Mouse (Mus musculus): Measurements from ENCODE around the gene Muc1. TPM values are rescaled to one million over a fixed set of nuclear protein-coding genes. Genes with fewer than 3 reads are reported as not detected.

Gene Muc1
- polyA plus RNA-seq, 1 experiment from 2014 or later = 1.3 TPM

- Histone ChIP-seq H3K4me1 (peaks cover 10% of the 10 kb centered on the region), H3K27me3 (replicated peaks) (no peaks in the 10 kb centered on the region), H3K36me3 (replicated peaks) (no peaks in the 10 kb centered on the region), H3K9ac (peak overlapping the region; percentile 40), H3K9me3 (no peaks in the 10 kb centered on the region), H3K27ac (peak overlapping the region; percentile 69), H3K4me3 (peak overlapping the region; percentile 37), H3K4me2 (peak overlapping the region; percentile 55)
- peak; percentile 93 for ATAC-seq (replicated peaks)
- WGBS = 5% methylated on average over 33 of the region's 33 CpGs
Measured at GRCm38 (mm10) chr3:89195979-89196877, 32.6 kb upstream of the Muc1 start.

- peaks cover 16% of the 10 kb centered on the region for H3K4me1 ChIP-seq
- no peaks in the 10 kb centered on the region for H3K36me3 ChIP-seq (replicated peaks)
- H3K9me3 ChIP-seq = no peaks in the 10 kb centered on the region
- H3K27ac ChIP-seq = no peak overlapping the region
- 82% methylated on average over 3 of the region's 3 CpGs for WGBS
- H3K9ac ChIP-seq = no peak overlapping the region
- no peak overlapping the region for H3K4me3 ChIP-seq
- ATAC-seq (replicated peaks) = no peak
- H3K4me2 ChIP-seq = no peak overlapping the region
- H3K27me3 ChIP-seq (replicated peaks) = no peaks in the 10 kb centered on the region
Measured at GRCm38 (mm10) chr3:89199839-89200238, 29.0 kb upstream of the Muc1 start.

GRCm38 (mm10) chr3:89202253-89203141 is 26.4 kb upstream of the Muc1 start, which contains the start of gene Gba:
Gba (plus strand) TSS chr3:89202928.
- Histone ChIP-seq H3K9ac (peak within 1 kb of the TSS; percentile 43), H3K4me3 (peak within 1 kb of the TSS; percentile 50), H3K4me1 (peaks cover 5% of the 10 kb centered on the region), H3K27me3 (replicated peaks) (no peaks in the 10 kb centered on the region), H3K9me3 (no peaks in the 10 kb centered on the region), H3K27ac (peak within 1 kb of the TSS; percentile 65), H3K36me3 (replicated peaks) (peaks cover 22% of the 10 kb centered on the region), H3K4me2 (peak within 1 kb of the TSS; percentile 73)
- ATAC-seq (replicated peaks) = peak; percentile 89
- 25% methylated on average over 13 of the region's 13 CpGs for WGBS

- 40% methylated on average over 5 of the region's 5 CpGs for WGBS
- Histone ChIP-seq H3K9me3 (no peaks in the 10 kb centered on the region), H3K4me2 (peak overlapping the region; percentile 73), H3K36me3 (replicated peaks) (peaks cover 29% of the 10 kb centered on the region), H3K27me3 (replicated peaks) (no peaks in the 10 kb centered on the region), H3K4me3 (peak overlapping the region; percentile 50), H3K4me1 (peaks cover 5% of the 10 kb centered on the region), H3K9ac (peak overlapping the region; percentile 43), H3K27ac (peak overlapping the region; percentile 54)
- peak; percentile 48 for ATAC-seq (replicated peaks)
Measured at GRCm38 (mm10) chr3:89203142-89203514, 25.7 kb upstream of the Muc1 start.

DNA sequence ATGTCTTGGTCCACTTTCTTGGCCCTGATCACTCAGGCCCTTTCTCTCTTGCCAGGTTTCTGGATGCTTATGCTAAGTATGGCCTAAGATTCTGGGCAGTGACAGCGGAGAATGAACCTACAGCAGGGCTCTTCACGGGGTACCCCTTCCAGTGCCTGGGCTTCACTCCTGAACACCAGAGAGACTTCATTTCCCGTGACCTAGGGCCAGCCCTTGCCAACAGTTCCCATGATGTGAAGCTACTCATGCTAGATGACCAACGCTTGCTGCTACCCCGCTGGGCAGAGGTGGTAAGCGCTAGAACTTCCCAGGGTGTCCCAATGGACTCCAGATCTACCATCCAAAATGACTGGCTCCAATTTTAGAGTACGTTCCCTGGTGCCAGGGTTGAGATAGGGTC is 22.8 kb upstream of the Muc1 start:
- peaks cover 46% of the 10 kb centered on the region for H3K36me3 ChIP-seq (replicated peaks)
- ATAC-seq (replicated peaks) = no peak
- no peak overlapping the region for H3K4me2 ChIP-seq
- no peak overlapping the region for H3K27ac ChIP-seq
- no peaks in the 10 kb centered on the region for H3K27me3 ChIP-seq (replicated peaks)
- WGBS = 91% methylated on average over 7 of the region's 7 CpGs
- no peaks in the 10 kb centered on the region for H3K9me3 ChIP-seq
- H3K9ac ChIP-seq = no peak overlapping the region
- peaks cover 5% of the 10 kb centered on the region for H3K4me1 ChIP-seq
- no peak overlapping the region for H3K4me3 ChIP-seq

DNA sequence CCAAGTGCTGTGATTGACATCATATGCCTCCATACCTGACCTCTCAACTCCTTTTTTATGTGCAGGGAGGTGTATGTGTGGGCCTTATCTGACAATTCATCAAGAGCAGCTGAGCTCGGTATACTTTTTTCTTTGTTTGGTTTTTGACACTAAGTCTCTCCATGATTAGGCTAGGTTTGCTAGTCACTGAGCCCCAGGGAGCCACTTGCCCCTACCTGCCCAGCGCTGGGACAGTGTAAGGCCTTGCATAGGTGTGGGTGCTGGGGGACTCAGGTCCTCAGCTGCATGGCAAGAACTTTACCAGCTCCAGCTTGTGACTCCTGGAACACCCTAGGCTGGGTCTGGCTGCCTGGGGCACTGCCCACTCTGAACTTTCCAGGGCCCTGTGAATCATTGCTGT is 22.2 kb upstream of the Muc1 start:
- 93% methylated on average over 2 of the region's 2 CpGs for WGBS
- Histone ChIP-seq H3K4me2 (no peak overlapping the region), H3K27me3 (replicated peaks) (no peaks in the 10 kb centered on the region), H3K4me1 (peaks cover 5% of the 10 kb centered on the region), H3K9ac (no peak overlapping the region), H3K4me3 (no peak overlapping the region), H3K27ac (no peak overlapping the region), H3K9me3 (no peaks in the 10 kb centered on the region), H3K36me3 (replicated peaks) (peaks cover 46% of the 10 kb centered on the region)
- no peak for ATAC-seq (replicated peaks)

DNA sequence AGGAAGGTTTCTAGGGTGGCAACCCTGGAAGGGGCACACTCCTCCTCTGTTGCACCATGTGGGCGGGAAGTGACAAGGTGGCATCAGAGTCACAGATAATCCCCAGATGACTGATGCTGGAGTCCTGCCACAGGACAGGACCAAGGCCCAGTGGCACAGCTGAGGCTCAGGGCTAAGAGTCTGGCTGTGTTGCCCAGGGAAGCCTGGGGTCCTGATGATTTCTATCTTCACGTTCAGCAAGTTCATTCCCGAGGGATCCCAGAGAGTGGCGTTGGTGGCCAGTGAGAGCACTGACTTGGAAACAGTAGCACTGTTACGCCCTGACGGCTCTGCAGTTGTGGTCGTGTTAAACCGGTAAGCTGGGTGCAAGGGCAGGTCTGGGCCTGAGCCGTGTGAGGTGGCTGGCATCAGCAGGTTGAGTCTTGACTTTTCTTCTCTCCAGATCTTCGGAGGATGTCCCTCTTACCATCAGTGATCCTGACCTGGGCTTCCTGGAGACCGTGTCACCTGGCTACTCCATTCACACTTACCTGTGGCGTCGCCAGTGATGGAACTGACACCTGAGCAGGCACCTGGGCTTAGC is 20.7 kb upstream of the Muc1 start:
- Histone ChIP-seq H3K9me3 (no peaks in the 10 kb centered on the region), H3K4me3 (no peak overlapping the region), H3K4me2 (no peak overlapping the region), H3K27ac (no peak overlapping the region), H3K4me1 (peaks cover 12% of the 10 kb centered on the region), H3K9ac (no peak overlapping the region), H3K27me3 (replicated peaks) (no peaks in the 10 kb centered on the region), H3K36me3 (replicated peaks) (peaks cover 46% of the 10 kb centered on the region)
- ATAC-seq (replicated peaks) = no peak
- WGBS = 93% methylated on average over 13 of the region's 13 CpGs

DNA sequence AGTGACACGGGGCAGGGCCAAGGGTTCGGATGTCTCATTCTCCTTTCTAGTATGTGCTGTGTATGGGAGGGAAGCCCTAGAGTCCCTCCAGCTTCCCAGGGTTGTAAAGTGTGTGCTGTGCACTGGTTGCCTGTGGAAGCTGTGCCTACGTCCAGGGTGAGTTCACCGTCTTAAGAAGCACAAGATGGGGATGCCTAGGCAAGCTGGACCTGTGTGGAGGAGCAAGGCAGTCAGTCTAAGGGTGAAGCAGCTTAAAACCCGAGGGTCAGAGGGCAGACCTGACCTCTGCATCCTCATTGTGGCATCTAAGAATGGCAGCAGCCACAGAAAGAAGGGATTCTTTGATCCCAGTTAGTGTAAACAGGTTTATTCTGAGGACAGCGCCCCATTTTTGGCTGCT is 20.1 kb upstream of the Muc1 start:
- H3K4me3 ChIP-seq = no peak overlapping the region
- 88% methylated on average over 6 of the region's 6 CpGs for WGBS
- peaks cover 10% of the 10 kb centered on the region for H3K4me1 ChIP-seq
- no peaks in the 10 kb centered on the region for H3K27me3 ChIP-seq (replicated peaks)
- H3K36me3 ChIP-seq (replicated peaks) = peaks cover 46% of the 10 kb centered on the region
- no peak overlapping the region for H3K9ac ChIP-seq
- H3K4me2 ChIP-seq = no peak overlapping the region
- no peaks in the 10 kb centered on the region for H3K9me3 ChIP-seq
- ATAC-seq (replicated peaks) = no peak
- H3K27ac ChIP-seq = no peak overlapping the region

DNA sequence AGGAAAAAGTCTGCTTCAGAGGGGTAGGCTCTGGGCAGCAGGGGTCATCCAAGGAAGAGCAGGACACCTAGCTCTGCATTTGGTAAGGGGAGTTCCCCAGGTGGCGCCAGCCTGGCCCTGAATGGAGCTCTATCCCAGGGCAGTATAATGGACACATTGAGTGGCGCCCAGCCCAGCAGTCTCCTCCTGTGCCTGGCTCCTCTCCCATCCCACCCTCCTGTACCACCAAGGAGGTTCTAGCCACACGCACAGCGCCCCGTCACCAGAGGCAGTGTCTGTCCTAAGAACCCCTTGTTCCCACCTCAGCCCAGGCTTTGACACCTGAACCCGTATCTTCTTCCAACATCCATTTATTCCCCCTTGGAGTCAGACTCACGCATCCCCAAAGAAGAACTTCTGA is 19.1 kb upstream of the Muc1 start:
- WGBS = 96% methylated on average over 7 of the region's 7 CpGs
- H3K9me3 ChIP-seq = no peaks in the 10 kb centered on the region
- peaks cover 14% of the 10 kb centered on the region for H3K4me1 ChIP-seq
- no peak overlapping the region for H3K27ac ChIP-seq
- ATAC-seq (replicated peaks) = no peak
- no peak overlapping the region for H3K4me3 ChIP-seq
- H3K4me2 ChIP-seq = no peak overlapping the region
- no peaks in the 10 kb centered on the region for H3K27me3 ChIP-seq (replicated peaks)
- H3K36me3 ChIP-seq (replicated peaks) = peaks cover 46% of the 10 kb centered on the region
- no peak overlapping the region for H3K9ac ChIP-seq

DNA sequence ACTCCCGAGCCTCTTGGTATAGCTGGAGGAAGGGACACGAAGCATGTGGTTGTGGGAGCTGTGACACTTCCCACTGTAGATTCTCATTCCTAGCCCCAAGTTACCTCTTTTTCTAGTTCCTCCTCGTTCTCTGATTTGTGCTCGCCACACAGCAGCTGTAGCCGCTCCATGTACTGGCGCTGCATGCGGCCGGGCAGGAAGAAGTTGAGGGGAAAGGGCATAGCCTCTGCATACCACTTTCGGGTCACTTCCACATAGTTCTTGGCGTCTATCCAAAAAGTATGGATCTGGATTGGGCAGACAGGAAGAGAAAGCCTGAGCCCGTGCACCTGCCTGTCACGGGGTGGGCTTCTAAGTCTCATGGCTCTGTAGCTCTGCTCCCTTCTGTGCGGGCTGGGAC is 18.7 kb upstream of the Muc1 start:
- no peaks in the 10 kb centered on the region for H3K27me3 ChIP-seq (replicated peaks)
- no peak overlapping the region for H3K9ac ChIP-seq
- 88% methylated on average over 13 of the region's 13 CpGs for WGBS
- no peak overlapping the region for H3K4me2 ChIP-seq
- H3K4me1 ChIP-seq = peaks cover 18% of the 10 kb centered on the region
- H3K36me3 ChIP-seq (replicated peaks) = peaks cover 46% of the 10 kb centered on the region
- H3K9me3 ChIP-seq = no peaks in the 10 kb centered on the region
- no peak overlapping the region for H3K27ac ChIP-seq
- ATAC-seq (replicated peaks) = no peak
- no peak overlapping the region for H3K4me3 ChIP-seq

GRCm38 (mm10) chr3:89210731-89211130 is 18.1 kb upstream of the Muc1 start:
- Histone ChIP-seq H3K4me3 (no peak overlapping the region), H3K27me3 (replicated peaks) (no peaks in the 10 kb centered on the region), H3K9me3 (no peaks in the 10 kb centered on the region), H3K4me2 (no peak overlapping the region), H3K36me3 (replicated peaks) (peaks cover 41% of the 10 kb centered on the region), H3K27ac (no peak overlapping the region), H3K9ac (no peak overlapping the region), H3K4me1 (peaks cover 24% of the 10 kb centered on the region)
- no peak for ATAC-seq (replicated peaks)
- whole genome bisulfite sequencing = 85% methylated on average over 7 of the region's 7 CpGs
